Mouse (Mus musculus) midbrain, postnatal 0 days (tissue): ENCODE results near the gene Itga6. TPM values are rescaled to one million over a fixed set of nuclear protein-coding genes. Genes with fewer than 3 reads are reported as not detected.

Experiments used
- ATAC-seq: fragments of 200-750 bp; cut with Nextera tagmentation; 2 replicates; pipeline ENCODE4 v1.8.0; 2017; ENCODE audit warnings: moderate number of reproducible peaks, mild to moderate bottlenecking, moderate TSS enrichment, moderate library complexity; ENCODE audit not compliant: low FRiP score
- DNase-seq: peaks from one replicate; pipeline ENCODE4 v3.0.0-alpha.2; 2015; ENCODE audit warnings: low spot score
- H3K27ac ChIP-seq: fragments of 300-500 bp; sonication (generic); 2 replicates; pipeline ENCODE4 v1.5.1; 2014; ENCODE audit warnings: low read depth, mild to moderate bottlenecking, low read length, mixed read lengths
- H3K27me3 ChIP-seq: fragments of 300-500 bp; sonication (generic); 2 replicates; pipeline ENCODE4 v1.6.1; 2014; ENCODE audit warnings: low read length, control low read depth, mixed read lengths; ENCODE audit not compliant: insufficient read depth
- H3K36me3 ChIP-seq: fragments of 300-500 bp; sonication (generic); 2 replicates; pipeline ENCODE4 v1.6.1; 2014; ENCODE audit warnings: low read length, control low read depth, mixed read lengths; ENCODE audit not compliant: insufficient read depth
- H3K4me1 ChIP-seq: fragments of 300-500 bp; sonication (generic); 2 replicates; pipeline ENCODE4 v1.6.1; 2014; ENCODE audit warnings: mild to moderate bottlenecking, control low read depth, antibody characterized with exemption, low read length, mixed read lengths; ENCODE audit not compliant: insufficient read depth
- H3K4me2 ChIP-seq: fragments of 300-500 bp; sonication (generic); 2 replicates; pipeline ENCODE4 v1.6.1; 2014; ENCODE audit warnings: low read depth, mild to moderate bottlenecking, low read length, mixed read lengths; ENCODE audit not compliant: poor library complexity, severe bottlenecking
- H3K4me3 ChIP-seq: fragments of 300-500 bp; sonication (generic); 2 replicates; pipeline ENCODE4 v1.5.1; 2014; ENCODE audit warnings: low read depth, mild to moderate bottlenecking, low read length, moderate library complexity
- H3K9ac ChIP-seq: fragments of 300-500 bp; sonication (generic); replicated peaks from 2 replicates; pipeline ENCODE4 v1.6.1; 2014; ENCODE audit warnings: mild to moderate bottlenecking, low read length, moderate library complexity, mixed read lengths; ENCODE audit not compliant: poor library complexity, severe bottlenecking
- H3K9me3 ChIP-seq: fragments of 300-500 bp; sonication (generic); 2 replicates; pipeline ENCODE4 v1.6.1; 2016; ENCODE audit warnings: low read length, control low read depth
- CTCF ChIP-seq: IDR thresholded peaks from 2 replicates; pipeline ENCODE4 v1.5.1; 2016; ENCODE audit warnings: antibody characterized with exemption, mild to moderate bottlenecking
- WGBS: fragments of 180-500 bp; shearing (Covaris S2); extraction: QIAGEN DNeasy Blood & Tissue Kit; methylation state at CpG from one replicate; pipeline ENCODE4 v1.1.7; 2014; 5-methylcytosine and 5-hydroxymethylcytosine counted together
- polyA plus RNA-seq: library from polyadenylated mRNA; unstranded; fragments of >200 nt; fragmentation: Nextera tagmentation; extraction: Ambion mirVana; gene quantifications from 2 replicates; pipeline ENCODE4 v1.2.1, GENCODE M21; 2015
- total RNA-seq: library from RNA; depleted of rRNA; stranded (reverse); fragments of >200 nt; gene quantifications from 2 replicates; pipeline ENCODE4 v1.2.3, GENCODE M21; 2014; rRNA removed

Itga6 gene
- total RNA-seq (38.9 and 41.5 TPM in 2 replicates), polyA plus RNA-seq (14.5 and 16.0 TPM in 2 replicates)

DNA sequence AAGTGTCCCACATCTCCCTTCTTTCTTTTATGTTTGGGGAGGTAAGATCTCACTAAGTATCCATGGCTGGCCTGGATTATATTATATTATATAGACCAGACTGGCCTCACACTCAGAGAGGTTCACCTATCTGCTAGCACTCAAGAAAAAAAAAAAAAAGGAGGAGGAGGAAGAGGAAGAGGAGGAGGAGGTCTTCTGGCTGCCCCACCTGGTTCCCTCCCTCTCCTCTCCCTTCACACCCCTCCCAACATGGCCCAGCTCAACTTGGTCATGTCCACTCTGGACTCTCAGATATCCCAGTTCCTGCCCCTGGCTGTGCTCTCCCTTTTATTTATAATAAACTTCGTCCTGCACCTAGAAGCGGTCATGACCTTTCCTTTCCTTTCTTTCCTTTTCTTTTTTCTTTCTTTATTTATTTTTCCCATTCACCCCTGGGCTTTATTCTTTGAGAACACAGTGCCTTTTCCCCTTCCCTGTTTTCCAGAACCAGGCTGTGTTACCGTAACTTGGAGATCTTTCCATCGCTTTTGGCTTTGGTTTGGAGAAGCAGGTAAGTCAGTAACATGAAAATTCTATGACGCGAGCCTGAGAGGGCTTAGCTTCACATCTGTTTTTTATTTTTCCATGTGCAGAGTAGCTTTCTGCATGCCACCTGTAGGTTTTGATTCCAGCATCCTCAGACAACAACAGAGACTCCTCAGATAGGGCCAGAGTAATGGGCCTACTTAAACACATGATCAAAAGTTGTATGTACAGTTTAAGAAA lies at the start of gene Itga6:
Gene Itga6 (plus strand): TSS at position 7 of the 765 bp plus-strand sequence.
- 74% methylated on average over 6 of the region's 6 CpGs for WGBS
- TF ChIP-seq CTCF, result no peak
- Histone ChIP-seq H3K27ac (no peak within 1 kb of the TSS), H3K4me1 (peaks cover 9% of the 10 kb centered on the region; the same call in 1 of the 2 replicates), H3K36me3 (no peaks in the 10 kb centered on the region), H3K4me2 (no peak within 1 kb of the TSS), H3K27me3 (no peaks in the 10 kb centered on the region), H3K4me3 (no peak within 1 kb of the TSS), H3K9ac (no peak within 1 kb of the TSS), H3K9me3 (no peaks in the 10 kb centered on the region)
- no peak for DNase-seq
- ATAC-seq, result no peak

DNA sequence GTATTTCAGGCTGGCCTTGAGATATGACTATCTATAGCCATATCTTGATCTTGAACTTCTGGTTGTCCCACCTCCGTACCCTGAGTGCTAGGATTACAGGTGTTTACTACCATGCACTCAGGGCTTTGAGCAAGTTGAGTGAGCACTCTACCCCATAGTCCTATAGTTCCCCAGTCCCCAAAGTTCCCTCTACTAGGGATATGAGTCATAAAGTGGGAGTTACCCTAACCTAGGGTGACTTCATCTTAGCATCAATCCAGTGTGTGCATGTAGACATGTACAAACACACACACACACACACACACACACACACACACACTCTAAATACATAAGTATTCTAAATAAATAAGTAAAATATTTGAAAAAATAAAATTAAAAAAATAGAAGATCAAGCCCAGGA lies 48.6 kb upstream of the Itga6 start:
- 93% methylated on average over 1 of the region's 1 CpGs for WGBS
- Histone ChIP-seq H3K36me3 (no peaks in the 10 kb centered on the region), H3K9ac (no peak overlapping the region), H3K4me1 (no peaks in the 10 kb centered on the region; the same call in 1 of the 2 replicates), H3K27me3 (no peaks in the 10 kb centered on the region), H3K4me2 (no peak overlapping the region), H3K9me3 (no peaks in the 10 kb centered on the region), H3K4me3 (no peak overlapping the region), H3K27ac (no peak overlapping the region)
- DNase-seq (no peak), ATAC-seq (no peak)
- TF ChIP-seq CTCF, result no peak

DNA sequence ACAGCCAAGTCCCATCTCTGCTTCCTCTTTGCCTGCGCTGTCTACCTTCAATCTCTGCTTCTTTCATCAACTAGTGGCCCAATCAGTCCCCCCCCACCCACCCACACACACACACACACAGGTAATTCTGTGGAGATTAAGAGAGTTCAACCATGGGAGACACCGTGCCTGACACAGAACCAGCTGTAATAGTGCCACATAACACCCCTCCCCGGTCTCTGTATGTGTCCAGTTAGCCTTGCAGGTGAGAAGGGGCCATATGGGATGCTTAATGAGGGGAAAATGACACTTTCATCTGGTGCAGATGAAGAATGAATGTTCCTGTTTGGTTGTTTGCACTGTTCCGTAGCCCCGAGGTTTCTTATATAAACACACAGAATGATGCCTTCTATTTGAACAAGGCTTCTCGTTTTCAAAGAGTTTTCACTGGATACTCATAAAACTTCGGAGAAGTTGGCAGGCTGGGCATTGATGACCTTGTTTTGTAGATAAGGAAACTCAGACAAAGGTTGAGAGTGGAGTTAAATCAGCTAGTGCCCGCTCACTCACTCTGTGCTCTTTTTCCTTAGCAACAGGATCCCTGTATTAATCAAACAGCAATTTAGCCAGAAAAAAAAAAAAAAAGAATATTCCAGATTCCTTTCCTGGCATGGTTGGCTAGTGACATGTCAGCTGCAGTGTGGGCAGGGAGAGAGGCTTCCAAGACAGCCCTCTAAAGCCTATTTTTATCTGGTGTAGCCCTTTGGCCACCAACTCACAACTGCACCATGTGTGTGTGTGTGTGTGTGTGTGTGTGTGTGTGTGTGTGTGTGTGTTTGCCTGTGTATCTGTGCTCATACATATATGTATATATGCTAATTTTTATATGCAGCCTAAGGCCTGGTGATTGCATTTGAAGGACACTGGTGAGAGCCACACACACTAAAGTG lies 47.7 kb upstream of the Itga6 start:
- ATAC-seq (no peak), DNase-seq (no peak)
- 79% methylated on average over 8 of the region's 8 CpGs for WGBS
- H3K4me1 ChIP-seq, result no peaks in the 10 kb centered on the region; the same call in 1 of the 2 replicates
- no peak overlapping the region for H3K4me3 ChIP-seq
- H3K27me3 ChIP-seq, result no peaks in the 10 kb centered on the region
- no peak overlapping the region for H3K27ac ChIP-seq
- H3K9me3 ChIP-seq, result no peaks in the 10 kb centered on the region
- no peak overlapping the region for H3K4me2 ChIP-seq
- H3K36me3 ChIP-seq, result no peaks in the 10 kb centered on the region
- no peak for TF ChIP-seq CTCF
- no peak overlapping the region for H3K9ac ChIP-seq

DNA sequence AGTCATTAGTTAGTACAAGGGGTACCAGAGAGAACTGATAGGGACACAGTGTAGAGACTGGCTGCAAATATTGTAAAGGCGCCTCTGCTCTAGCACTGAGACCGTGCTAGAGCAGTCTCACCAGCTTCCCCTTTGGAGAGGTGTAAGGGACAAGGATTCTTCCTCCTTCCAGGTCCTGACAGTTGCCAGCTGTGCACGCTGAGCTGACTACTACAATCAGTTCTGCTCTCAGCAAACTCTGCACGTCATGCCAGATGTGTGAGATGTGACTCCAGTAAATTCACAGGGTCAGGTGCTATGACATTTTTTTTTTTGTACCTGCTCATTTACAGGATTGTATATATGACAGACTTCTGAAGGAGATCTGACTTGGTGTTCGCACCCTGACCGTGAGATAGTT lies 47.0 kb upstream of the Itga6 start:
- Histone ChIP-seq H3K9me3 (no peaks in the 10 kb centered on the region), H3K4me3 (no peak overlapping the region), H3K36me3 (no peaks in the 10 kb centered on the region), H3K4me1 (no peaks in the 10 kb centered on the region; the same call in 1 of the 2 replicates), H3K4me2 (no peak overlapping the region), H3K9ac (no peak overlapping the region), H3K27ac (no peak overlapping the region), H3K27me3 (no peaks in the 10 kb centered on the region)
- DNase-seq (no peak), ATAC-seq (no peak)
- WGBS, result 81% methylated on average over 6 of the region's 6 CpGs
- no peak for TF ChIP-seq CTCF

DNA sequence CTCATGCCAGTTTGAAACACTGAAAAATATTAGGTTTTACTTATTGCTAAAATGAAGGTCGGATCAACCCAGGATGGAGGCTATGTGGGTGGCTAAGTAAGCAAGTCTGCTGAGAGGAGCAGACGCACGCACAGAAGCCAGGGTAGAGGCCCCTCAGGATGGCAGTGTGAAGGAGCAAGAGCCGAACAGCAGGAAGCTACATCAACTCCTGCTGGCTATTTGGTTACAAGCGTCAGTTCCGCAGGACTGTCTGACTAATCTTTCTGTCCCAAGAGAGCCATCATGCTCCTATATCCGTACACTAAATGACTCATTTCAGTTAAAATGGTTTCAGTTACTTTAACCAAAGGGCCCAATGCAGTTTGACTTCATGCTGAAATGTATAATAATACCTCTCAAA lies 46.5 kb upstream of the Itga6 start:
- WGBS, result 38% methylated on average over 7 of the region's 7 CpGs
- DNase-seq, result no peak
- Histone ChIP-seq H3K4me3 (no peak overlapping the region), H3K27me3 (no peaks in the 10 kb centered on the region), H3K4me1 (no peaks in the 10 kb centered on the region; the same call in 1 of the 2 replicates), H3K27ac (no peak overlapping the region), H3K36me3 (no peaks in the 10 kb centered on the region), H3K9ac (no peak overlapping the region), H3K4me2 (no peak overlapping the region), H3K9me3 (no peaks in the 10 kb centered on the region)
- ATAC-seq, result no peak
- no peak for TF ChIP-seq CTCF

DNA sequence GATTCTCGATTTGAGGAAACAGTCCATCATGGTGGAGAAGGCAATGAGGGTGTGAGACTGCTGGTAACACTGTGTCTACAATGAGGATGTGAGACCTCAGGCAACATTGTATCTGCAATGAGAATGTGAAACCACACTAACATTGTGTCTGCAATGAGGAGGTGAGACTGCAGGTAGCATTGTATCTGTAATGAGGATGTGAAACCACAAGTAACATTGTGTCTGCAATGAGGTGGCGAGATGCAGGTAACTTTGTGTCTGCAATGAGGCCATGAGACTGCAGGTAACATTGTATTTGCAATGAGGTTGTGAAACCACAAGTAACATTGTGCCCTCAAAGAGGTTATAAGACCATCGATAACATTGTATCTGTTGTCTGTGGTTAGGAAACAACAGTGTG lies 44.1 kb upstream of the Itga6 start:
- no peaks in the 10 kb centered on the region for H3K9me3 ChIP-seq
- DNase-seq (no peak), ATAC-seq (no peak)
- TF ChIP-seq CTCF, result no peak
- WGBS, result 89% methylated on average over 3 of the region's 3 CpGs
- H3K9ac ChIP-seq, result no peak overlapping the region
- no peaks in the 10 kb centered on the region; the same call in 1 of the 2 replicates for H3K4me1 ChIP-seq
- no peak overlapping the region for H3K27ac ChIP-seq
- H3K27me3 ChIP-seq, result no peaks in the 10 kb centered on the region
- no peak overlapping the region for H3K4me3 ChIP-seq
- no peaks in the 10 kb centered on the region for H3K36me3 ChIP-seq
- H3K4me2 ChIP-seq, result no peak overlapping the region
